Mouse (Mus musculus): ENCODE results near the gene Snai1.

Snai1 gene

DNA sequence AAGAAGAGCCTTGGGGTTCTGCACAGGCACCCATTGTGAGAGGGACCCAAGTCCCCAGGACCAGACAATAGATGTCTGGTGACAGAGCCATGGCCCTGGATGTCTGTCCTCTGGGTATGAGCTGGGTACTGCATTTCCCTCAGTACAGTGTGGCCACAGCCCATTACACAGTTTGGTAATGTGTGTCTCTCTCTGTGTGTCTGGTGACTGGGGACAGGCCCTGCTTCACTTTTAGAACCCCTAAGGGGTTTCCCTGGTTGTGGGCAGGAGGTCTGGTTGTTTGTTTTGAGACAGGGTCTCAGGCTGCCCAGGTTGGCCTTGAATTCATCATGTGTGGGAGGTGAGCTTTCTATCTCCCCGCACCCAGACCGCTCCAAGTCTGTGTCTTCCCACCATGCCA, 47.3 kb downstream of the Snai1 start:
- DNase-seq (ENCODE audit: low spot score in 2 of 2): no peak

DNA sequence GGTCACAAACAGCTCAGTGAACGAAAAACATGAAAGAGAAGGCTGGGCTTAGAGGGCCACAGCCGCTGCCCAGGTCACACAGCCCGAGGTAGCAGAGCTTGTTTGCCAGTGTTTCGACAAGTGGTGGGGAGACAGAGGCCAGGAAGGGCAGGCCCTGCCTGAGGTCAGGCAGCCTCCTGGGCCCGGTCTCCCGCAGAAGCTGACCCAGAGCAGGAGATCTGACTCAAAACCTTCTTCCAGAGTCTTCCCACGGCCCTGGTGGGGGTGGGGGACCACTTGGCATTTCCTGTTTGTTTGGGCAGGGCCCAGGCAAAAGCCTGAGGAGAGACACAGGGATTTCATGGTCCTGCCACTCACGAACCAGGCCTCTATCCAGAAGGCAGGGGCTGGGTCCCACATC, 48.0 kb downstream of the Snai1 start:
- DNase-seq (ENCODE audit: low spot score in 2 of 2): no peak

DNA sequence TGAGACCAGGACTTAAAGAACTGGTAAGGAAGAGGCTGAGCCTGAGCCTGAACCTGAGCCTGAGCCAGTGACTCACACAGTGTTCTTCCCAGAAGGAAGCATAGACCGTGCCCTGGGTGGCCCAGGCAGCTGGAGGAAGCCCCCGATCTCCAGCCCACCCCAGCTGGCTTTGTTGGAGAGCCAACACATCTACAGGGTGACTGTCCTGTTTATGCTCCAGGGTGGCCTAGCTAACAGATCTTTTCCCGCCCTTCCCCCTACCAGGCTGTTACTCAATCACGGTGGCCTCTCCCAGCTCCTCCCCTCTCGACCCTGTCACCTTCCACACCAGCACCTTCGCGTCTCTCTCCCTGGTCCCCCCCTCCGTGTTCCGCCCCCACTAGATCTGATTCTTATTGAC, 49.0 kb downstream of the Snai1 start:
- DNase-seq (ENCODE audit: low spot score in 2 of 2): no peak

DNA sequence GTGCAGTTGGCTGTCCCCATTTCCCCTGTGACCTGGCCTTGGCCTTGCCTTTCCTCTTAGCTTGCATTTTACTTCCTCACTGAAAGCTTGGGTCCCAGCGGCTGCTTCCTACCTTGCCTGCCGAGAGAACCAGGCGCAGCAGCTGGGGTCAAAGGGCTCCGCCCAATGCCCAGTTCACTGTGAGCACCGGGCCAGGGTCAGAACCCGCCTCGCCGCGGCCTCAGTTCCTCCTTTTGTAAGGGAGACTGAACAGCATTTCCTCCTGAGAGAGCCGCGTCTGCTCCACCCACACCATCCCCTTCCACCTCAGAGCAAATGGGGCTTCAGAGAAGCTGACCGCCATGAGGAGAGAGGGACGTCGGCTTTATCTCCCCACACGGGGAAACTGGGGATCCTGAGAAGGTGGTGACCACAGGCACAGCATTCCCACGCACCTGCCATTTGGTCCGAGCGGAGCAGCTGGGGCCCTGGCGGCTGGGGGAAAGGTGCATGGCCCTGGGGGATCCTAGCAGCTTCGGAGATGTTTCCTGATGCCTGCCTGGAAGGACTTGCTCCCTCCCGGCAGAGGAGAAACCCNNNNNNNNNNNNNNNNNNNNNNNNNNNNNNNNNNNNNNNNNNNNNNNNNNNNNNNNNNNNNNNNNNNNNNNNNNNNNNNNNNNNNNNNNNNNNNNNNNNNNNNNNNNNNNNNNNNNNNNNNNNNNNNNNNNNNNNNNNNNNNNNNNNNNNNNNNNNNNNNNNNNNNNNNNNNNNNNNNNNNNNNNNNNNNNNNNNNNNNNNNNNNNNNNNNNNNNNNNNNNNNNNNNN, 51.0 kb downstream of the Snai1 start:
- DNase-seq (ENCODE audit: low spot score in 2 of 2): no peak

Measured in right cerebral cortex, postnatal 36 days (tissue).